Mouse (Mus musculus) heart, adult 18-20 months (tissue): ENCODE measurements around the gene Ddx5. TPM values are rescaled to one million over a fixed set of nuclear protein-coding genes. Genes with fewer than 3 reads are reported as not detected.

ENCODE experiments used
- microRNA-seq, 2 experiments: library from miRNA; unstranded; fragments of <30 nt; microRNA quantifications; one replicate each; pipeline ENCODE4 v1.2.0; 2022
- total RNA-seq, 2 experiments: library from RNA; stranded (reverse); gene quantifications; 2 replicates each; pipeline ENCODE4 v1.2.3; 2021

The Ddx5 gene
- total RNA-seq, 2 experiments from 2014 or later, result 291 to 328 TPM

Small RNA genes within 50 kb of the gene (microRNA-seq; reads per million reads assigned to microRNA genes)
- gene Gm25994 (0 to 0.38 reads per million in 2 experiments), gene Mir3064 (14.0 to 17.4 reads per million in 2 experiments)

Other genes with a start within 250 kb of the Ddx5 start
- 10 to 100 TPM; 41.5 to 42.0 TPM for gene Tex2, start 175.8 kb downstream of the Ddx5 start, total RNA-seq
- gene Pecam1, start 38.6 kb downstream of the Ddx5 start, total RNA-seq, result 100 to 1,000 TPM in 1 of 2 experiments, 10 to 100 TPM in 1; 91.5 to 105 TPM
- 1 to 10 TPM in 1 of 2 experiments, under 1 TPM in 1; 0.54 to 1.7 TPM for gene Milr1, start 38.0 kb downstream of the Ddx5 start, total RNA-seq
- 1 to 10 TPM; 3.5 to 4.6 TPM for gene Polg2, start 9.6 kb downstream of the Ddx5 start, total RNA-seq
- 1 to 10 TPM; 3.8 to 5.3 TPM for gene Cep95, start 67 bp upstream of the Ddx5 start, total RNA-seq
- gene Smurf2, start 131.5 kb upstream of the Ddx5 start, total RNA-seq, result 10 to 100 TPM; 36.1 to 37.0 TPM
- gene Kpna2, start 210.4 kb upstream of the Ddx5 start, total RNA-seq, result 10 to 100 TPM; 70.1 to 72.1 TPM
- gene 1810010H24Rik, start 236.5 kb upstream of the Ddx5 start, total RNA-seq, result 1 to 10 TPM; 1.4 to 3.7 TPM